Mouse (Mus musculus): ENCODE measurements at regions not wholly inside any gene's neighbourhood (a gene's known extent, or its start where the extent isn't known, plus 50 kb on each side); places are given as distances from the start of the nearest gene placed in this dataset.

- no peak for DNase-seq (ENCODE audit: low read depth, low spot score)
Measured at GRCm38 (mm10) chr2:149725932-149726331, 103.1 kb upstream of the Syndig1 start.

DNA sequence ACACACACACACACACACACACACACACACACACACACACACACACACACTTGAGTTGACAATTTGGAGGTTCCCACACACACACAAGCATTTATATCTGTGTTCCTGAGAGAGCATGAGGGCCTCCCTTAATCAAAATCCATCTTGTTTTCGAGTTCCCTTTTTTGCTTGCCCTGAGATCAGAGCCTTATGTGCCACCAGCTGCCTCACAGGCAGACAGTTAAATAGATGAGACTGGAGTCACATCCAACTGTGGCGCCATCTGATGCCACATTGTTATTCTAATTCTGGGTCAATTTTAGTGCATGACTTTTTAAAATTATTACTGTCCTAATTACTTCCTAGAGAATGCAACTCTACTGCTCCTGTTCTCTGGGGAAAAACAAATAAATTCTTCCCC lies 91.2 kb upstream of the Syndig1 start:
- DNase-seq (ENCODE audit: low read depth, low spot score): no peak

GRCm38 (mm10) chr2:149739886-149740285 lies 89.1 kb upstream of the Syndig1 start:
- DNase-seq (ENCODE audit: low read depth, low spot score): no peak

GRCm38 (mm10) chr2:149742661-149743060 lies 86.3 kb upstream of the Syndig1 start:
- no peak for DNase-seq (ENCODE audit: low read depth, low spot score)

- no peak for DNase-seq (ENCODE audit: low read depth, low spot score)
Measured at GRCm38 (mm10) chr2:149748240-149748822, 80.7 kb upstream of the Syndig1 start.

GRCm38 (mm10) chr2:149759151-149759550 lies 69.9 kb upstream of the Syndig1 start:
- no peak for DNase-seq (ENCODE audit: low read depth, low spot score)

- no peak for DNase-seq (ENCODE audit: low read depth, low spot score)
Measured at GRCm38 (mm10) chr2:149763864-149764263, 65.1 kb upstream of the Syndig1 start.

GRCm38 (mm10) chr2:149768027-149768426 lies 61.0 kb upstream of the Syndig1 start:
- no peak for DNase-seq (ENCODE audit: low read depth, low spot score)

DNA sequence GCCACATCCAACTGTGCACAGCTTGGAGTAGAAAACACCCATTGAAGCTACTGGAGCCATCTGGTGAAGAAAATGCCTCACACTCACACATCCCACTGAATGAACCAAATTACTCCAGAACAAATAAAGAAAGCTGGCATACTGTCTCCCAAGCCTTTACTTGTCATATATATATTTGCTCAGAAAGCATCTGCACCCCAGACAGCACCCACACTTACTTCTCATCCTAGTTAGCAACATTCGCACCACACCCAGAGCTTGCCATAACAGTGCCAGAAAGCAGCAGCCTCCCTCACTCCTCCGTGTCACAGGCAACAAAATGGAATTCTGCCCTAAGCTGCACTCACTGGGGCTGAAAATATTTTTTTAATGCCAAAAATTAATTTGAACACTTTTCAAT lies 60.5 kb upstream of the Syndig1 start:
- DNase-seq (ENCODE audit: low read depth, low spot score): no peak

GRCm38 (mm10) chr2:149777316-149777715 lies 51.7 kb upstream of the Syndig1 start:
- no peak for DNase-seq (ENCODE audit: low read depth, low spot score)
